Mouse (Mus musculus) midbrain, embryonic 11.5 days (tissue): ENCODE results near the gene Olfr178. TPM values are rescaled to one million over a fixed set of nuclear protein-coding genes. Genes with fewer than 3 reads are reported as not detected.

Experiments used
- ATAC-seq: fragments of 200-750 bp; cut with Nextera tagmentation; 2 replicates; pipeline ENCODE4 v1.8.0; 2017; ENCODE audit warnings: moderate TSS enrichment, moderate library complexity; ENCODE audit not compliant: low FRiP score
- DNase-seq: peaks from one replicate; pipeline ENCODE4 v3.0.0; 2015; ENCODE audit warnings: low spot score; ENCODE audit errors: missing footprints
- H3K27ac ChIP-seq: fragments of 300-500 bp; sonication (generic); 2 replicates; pipeline ENCODE4 v1.5.1; 2014; ENCODE audit warnings: low read depth, low read length
- H3K27me3 ChIP-seq: fragments of 300-500 bp; sonication (generic); 2 replicates; pipeline ENCODE4 v1.6.1; 2014; ENCODE audit warnings: mild to moderate bottlenecking, low read length, moderate library complexity, mixed read lengths; ENCODE audit not compliant: control insufficient read depth, insufficient read depth
- H3K36me3 ChIP-seq: fragments of 300-500 bp; sonication (generic); 2 replicates; pipeline ENCODE4 v1.6.1; 2014; ENCODE audit warnings: mild to moderate bottlenecking, low read length, moderate library complexity, mixed read lengths; ENCODE audit not compliant: control insufficient read depth, insufficient read depth
- H3K4me1 ChIP-seq: fragments of 300-500 bp; sonication (generic); 2 replicates; pipeline ENCODE4 v1.6.1; 2014; ENCODE audit warnings: low read length; ENCODE audit not compliant: control insufficient read depth, insufficient read depth
- H3K4me2 ChIP-seq: fragments of 300-500 bp; sonication (generic); 2 replicates; pipeline ENCODE4 v1.6.1; 2014; ENCODE audit warnings: mild to moderate bottlenecking, moderate library complexity
- H3K4me3 ChIP-seq: fragments of 300-500 bp; sonication (generic); 2 replicates; pipeline ENCODE4 v1.5.1; 2014; ENCODE audit warnings: low read depth, low read length
- H3K9ac ChIP-seq: fragments of 300-500 bp; sonication (generic); 2 replicates; pipeline ENCODE4 v1.6.1; 2014; ENCODE audit warnings: low read length
- H3K9me3 ChIP-seq: fragments of 300-500 bp; sonication (generic); 2 replicates; pipeline ENCODE4 v1.6.1; 2016; ENCODE audit warnings: low read length; ENCODE audit not compliant: control insufficient read depth
- WGBS: fragments of 180-500 bp; shearing (Covaris S2); extraction: QIAGEN DNeasy Blood & Tissue Kit; methylation state at CpG from one replicate; pipeline ENCODE4 v1.1.7; 2014; 5-methylcytosine and 5-hydroxymethylcytosine counted together
- polyA plus RNA-seq: library from polyadenylated mRNA; unstranded; fragments of >200 nt; fragmentation: Nextera tagmentation; extraction: Ambion mirVana; gene quantifications from 2 replicates; pipeline ENCODE4 v1.2.1, GENCODE M21; 2014

The Olfr178 gene
- polyA plus RNA-seq = not detected in 2 replicates

- no peaks in the 10 kb centered on the region for H3K27me3 ChIP-seq
- peak; percentile 8 for DNase-seq
- H3K4me1 ChIP-seq = no peaks in the 10 kb centered on the region
- ATAC-seq = no peak
- H3K27ac ChIP-seq = no peak within 1 kb of the TSS
- no peak within 1 kb of the TSS for H3K4me3 ChIP-seq
- H3K9ac ChIP-seq = no peak within 1 kb of the TSS
- H3K9me3 ChIP-seq = no peaks in the 10 kb centered on the region
- H3K4me2 ChIP-seq = no peak within 1 kb of the TSS
- no peaks in the 10 kb centered on the region for H3K36me3 ChIP-seq
- WGBS = 90% methylated on average over 3 of the region's 3 CpGs
These were observed at the start of gene Olfr178 for GRCm38 (mm10) chr16:58891963-58892362. TSS of gene Olfr178 (minus strand) at chr16:58892063.

GRCm38 (mm10) chr16:58929292-58929691, 37.4 kb upstream of the Olfr178 start, which contains the start of gene Olfr180:
TSS of gene Olfr180 (minus strand) at chr16:58929392.
- H3K4me1 ChIP-seq = no peaks in the 10 kb centered on the region
- H3K36me3 ChIP-seq = no peaks in the 10 kb centered on the region
- no peaks in the 10 kb centered on the region for H3K27me3 ChIP-seq
- WGBS = 81% methylated on average over 4 of the region's 4 CpGs
- no peak for DNase-seq
- H3K4me2 ChIP-seq = no peak within 1 kb of the TSS
- ATAC-seq = no peak
- no peak within 1 kb of the TSS for H3K27ac ChIP-seq
- H3K4me3 ChIP-seq = no peak within 1 kb of the TSS
- no peaks in the 10 kb centered on the region for H3K9me3 ChIP-seq
- H3K9ac ChIP-seq = no peak within 1 kb of the TSS

- 65% methylated on average over 1 of the region's 1 CpGs for WGBS
- no peak within 1 kb of the TSS for H3K27ac ChIP-seq
These were observed 36.8 kb upstream of the Olfr178 start, which contains the start of gene Olfr181 for GRCm38 (mm10) chr16:58928655-58929054. TSS of gene Olfr181 (minus strand) at chr16:58928755.

GRCm38 (mm10) chr16:58884416-58884815, 7.4 kb downstream of the Olfr178 start:
- Histone ChIP-seq H3K36me3 (no peaks in the 10 kb centered on the region), H3K4me1 (no peaks in the 10 kb centered on the region), H3K4me3 (no peak overlapping the region), H3K4me2 (no peak overlapping the region), H3K27ac (no peak overlapping the region), H3K9me3 (no peaks in the 10 kb centered on the region), H3K9ac (no peak overlapping the region), H3K27me3 (no peaks in the 10 kb centered on the region)
- peak; percentile 72 for DNase-seq
- ATAC-seq = no peak
- WGBS = 90% methylated on average over 2 of the region's 2 CpGs

More at GRCm38 (mm10) chr16:58928655-58929054, 36.8 kb upstream of the Olfr178 start, which contains the start of gene Olfr181:
- no peak for ATAC-seq
- no peak within 1 kb of the TSS for H3K4me2 ChIP-seq
- H3K9ac ChIP-seq = no peak within 1 kb of the TSS
- DNase-seq = no peak
- H3K4me3 ChIP-seq = no peak within 1 kb of the TSS
- H3K4me1 ChIP-seq = no peaks in the 10 kb centered on the region
- H3K27me3 ChIP-seq = no peaks in the 10 kb centered on the region
- no peaks in the 10 kb centered on the region for H3K36me3 ChIP-seq
- no peaks in the 10 kb centered on the region for H3K9me3 ChIP-seq

- Histone ChIP-seq H3K4me2 (no peak within 1 kb of the TSS), H3K4me1 (no peaks in the 10 kb centered on the region), H3K27me3 (no peaks in the 10 kb centered on the region), H3K36me3 (no peaks in the 10 kb centered on the region), H3K27ac (no peak within 1 kb of the TSS), H3K9ac (no peak within 1 kb of the TSS), H3K4me3 (no peak within 1 kb of the TSS), H3K9me3 (no peaks in the 10 kb centered on the region)
- DNase-seq (no peak), ATAC-seq (no peak)
- 56% methylated on average over 1 of the region's 1 CpGs for WGBS
These were observed 17.2 kb downstream of the Olfr178 start, which contains the start of gene Olfr177 for GRCm38 (mm10) chr16:58874668-58875067. TSS of gene Olfr177 (minus strand) at chr16:58874768.

- no peak for ATAC-seq
- Histone ChIP-seq H3K4me1 (no peaks in the 10 kb centered on the region), H3K4me2 (no peak overlapping the region), H3K9me3 (no peaks in the 10 kb centered on the region), H3K36me3 (no peaks in the 10 kb centered on the region), H3K9ac (no peak overlapping the region), H3K4me3 (no peak overlapping the region), H3K27me3 (no peaks in the 10 kb centered on the region), H3K27ac (no peak overlapping the region)
- 64% methylated on average over 1 of the region's 1 CpGs for WGBS
- DNase-seq = no peak
These were observed 30.4 kb downstream of the Olfr178 start for GRCm38 (mm10) chr16:58861479-58861878.

GRCm38 (mm10) chr16:58860032-58860737, 31.7 kb downstream of the Olfr178 start:
- H3K27ac ChIP-seq = no peak overlapping the region
- no peak overlapping the region for H3K9ac ChIP-seq
- H3K36me3 ChIP-seq = no peaks in the 10 kb centered on the region
- no peak for ATAC-seq
- no peak overlapping the region for H3K4me2 ChIP-seq
- WGBS = 83% methylated on average over 2 of the region's 2 CpGs
- DNase-seq = no peak
- H3K9me3 ChIP-seq = no peaks in the 10 kb centered on the region
- no peaks in the 10 kb centered on the region for H3K27me3 ChIP-seq
- no peaks in the 10 kb centered on the region for H3K4me1 ChIP-seq
- no peak overlapping the region for H3K4me3 ChIP-seq

Other genes starting within 250 kb of the Olfr178 start
- 16.7 and 17.6 TPM in 2 replicates for gene Cpox, start 221.8 kb downstream of the Olfr178 start, polyA plus RNA-seq
- gene Gpr15, start 173.0 kb downstream of the Olfr178 start, polyA plus RNA-seq = 0.10 TPM in 1 of 2 replicates, not detected in the other
- 125 and 137 TPM in 2 replicates for gene Cldnd1, start 164.2 kb downstream of the Olfr178 start, polyA plus RNA-seq
- gene Olfr172, start 128.9 kb downstream of the Olfr178 start, polyA plus RNA-seq = not detected in 2 replicates
- gene Olfr173, start 91.8 kb downstream of the Olfr178 start, polyA plus RNA-seq = not detected in 2 replicates
- gene Olfr175-ps1, start 65.3 kb downstream of the Olfr178 start, polyA plus RNA-seq = not detected in 2 replicates
- not detected in 2 replicates for gene Olfr177, start 17.3 kb downstream of the Olfr178 start, polyA plus RNA-seq
- not detected in 2 replicates for gene Olfr181, start 36.7 kb upstream of the Olfr178 start, polyA plus RNA-seq
- gene Olfr180, start 37.3 kb upstream of the Olfr178 start, polyA plus RNA-seq = not detected in 2 replicates
- not detected in 2 replicates for gene Olfr183, start 103.3 kb upstream of the Olfr178 start, polyA plus RNA-seq
- gene Olfr186, start 138.2 kb upstream of the Olfr178 start, polyA plus RNA-seq = not detected in 2 replicates
- not detected in 2 replicates for gene Olfr187, start 147.7 kb upstream of the Olfr178 start, polyA plus RNA-seq
- gene Olfr190, start 185.9 kb upstream of the Olfr178 start, polyA plus RNA-seq = not detected in 2 replicates
- gene Olfr191, start 197.8 kb upstream of the Olfr178 start, polyA plus RNA-seq = not detected in 2 replicates
- gene Olfr193, start 219.8 kb upstream of the Olfr178 start, polyA plus RNA-seq = not detected in 2 replicates
- gene Olfr194, start 229.0 kb upstream of the Olfr178 start, polyA plus RNA-seq = not detected in 2 replicates